Mouse (Mus musculus) embryonic facial prominence, embryonic 14.5 days (tissue): Measurements from ENCODE around the gene 1700001C19Rik. TPM values are rescaled to one million over a fixed set of nuclear protein-coding genes. Genes with fewer than 3 reads are reported as not detected.
"Not testable (repeated sequence)": the region's sequence is repeated elsewhere in the genome, so short reads cannot be mapped to it uniquely, and the experiment has no call there.

Experiments
- ATAC-seq: fragments of 200-750 bp; cut with Nextera tagmentation; 2 replicates; pipeline ENCODE4 v1.8.0; 2017; ENCODE audit warnings: low read depth, moderate number of reproducible peaks, moderate TSS enrichment
- DNase-seq: peaks from one replicate; pipeline ENCODE4 v3.0.0-alpha.2; 2015; ENCODE audit warnings: low spot score
- H3K27ac ChIP-seq: fragments of 300-500 bp; sonication (generic); replicated peaks from 2 replicates; pipeline ENCODE4 v1.5.1; 2014; ENCODE audit warnings: low read depth, mild to moderate bottlenecking, low read length, moderate library complexity
- H3K27me3 ChIP-seq: fragments of 300-500 bp; sonication (generic); replicated peaks from 2 replicates; pipeline ENCODE4 v1.6.1; 2014; ENCODE audit warnings: low read length; ENCODE audit not compliant: control insufficient read depth, insufficient read depth
- H3K36me3 ChIP-seq: fragments of 300-500 bp; sonication (generic); 2 replicates; pipeline ENCODE4 v1.6.1; 2014; ENCODE audit warnings: low read length, mixed read lengths; ENCODE audit not compliant: control insufficient read depth, insufficient read depth
- H3K4me1 ChIP-seq: fragments of 300-500 bp; sonication (generic); 2 replicates; pipeline ENCODE4 v1.6.1; 2014; ENCODE audit warnings: antibody characterized with exemption, low read length; ENCODE audit not compliant: control insufficient read depth, insufficient read depth
- H3K4me2 ChIP-seq: fragments of 300-500 bp; sonication (generic); 2 replicates; pipeline ENCODE4 v1.6.1; 2014; ENCODE audit warnings: low read depth, mild to moderate bottlenecking, low read length, moderate library complexity, mixed read lengths
- H3K4me3 ChIP-seq: fragments of 300-500 bp; sonication (generic); 2 replicates; pipeline ENCODE4 v1.5.1; 2014; ENCODE audit warnings: low read depth, mild to moderate bottlenecking, low read length
- H3K9ac ChIP-seq: fragments of 300-500 bp; sonication (generic); 2 replicates; pipeline ENCODE4 v1.6.1; 2014; ENCODE audit warnings: low read depth, mild to moderate bottlenecking, low read length, moderate library complexity, mixed read lengths
- H3K9me3 ChIP-seq: fragments of 300-500 bp; sonication (generic); 2 replicates; pipeline ENCODE4 v1.6.1; 2016; ENCODE audit warnings: low read length; ENCODE audit not compliant: control insufficient read depth
- WGBS: fragments of 180-500 bp; shearing (Covaris S2); extraction: QIAGEN DNeasy Blood & Tissue Kit; methylation state at CpG from one replicate; pipeline ENCODE4 v1.1.7; 2014; 5-methylcytosine and 5-hydroxymethylcytosine counted together
- polyA plus RNA-seq: library from polyadenylated mRNA; unstranded; fragments of >200 nt; fragmentation: Nextera tagmentation; extraction: Ambion mirVana; gene quantifications from 2 replicates; pipeline ENCODE4 v1.2.1, GENCODE M21; 2014

The 1700001C19Rik gene
- polyA plus RNA-seq, 1 experiment from 2014 or later = 0.49 TPM

DNA sequence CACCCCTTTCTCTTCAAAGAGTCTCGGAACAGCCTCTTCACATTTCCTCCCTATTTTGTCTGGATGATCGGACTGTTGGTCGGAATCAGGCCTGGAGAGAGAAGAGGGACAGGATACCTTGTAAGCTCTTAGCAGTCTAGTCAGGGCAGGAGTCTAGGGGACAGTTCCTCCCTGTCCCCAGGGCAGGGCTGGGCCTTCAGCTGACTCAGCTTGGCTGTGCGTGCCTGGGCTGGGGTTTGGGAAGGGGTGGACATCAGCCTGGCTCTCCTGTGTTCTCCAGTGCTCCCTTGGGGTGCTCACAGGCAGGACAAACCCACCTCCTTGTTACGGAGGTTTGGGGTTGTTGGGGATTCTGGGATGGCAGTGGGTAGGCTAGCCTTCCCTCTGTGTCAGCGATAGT is 1.4 kb upstream of the 1700001C19Rik start:
- ATAC-seq = no peak
- peak overlapping the region; percentile 78; the same call in 1 of the 2 replicates for H3K4me2 ChIP-seq

DNA sequence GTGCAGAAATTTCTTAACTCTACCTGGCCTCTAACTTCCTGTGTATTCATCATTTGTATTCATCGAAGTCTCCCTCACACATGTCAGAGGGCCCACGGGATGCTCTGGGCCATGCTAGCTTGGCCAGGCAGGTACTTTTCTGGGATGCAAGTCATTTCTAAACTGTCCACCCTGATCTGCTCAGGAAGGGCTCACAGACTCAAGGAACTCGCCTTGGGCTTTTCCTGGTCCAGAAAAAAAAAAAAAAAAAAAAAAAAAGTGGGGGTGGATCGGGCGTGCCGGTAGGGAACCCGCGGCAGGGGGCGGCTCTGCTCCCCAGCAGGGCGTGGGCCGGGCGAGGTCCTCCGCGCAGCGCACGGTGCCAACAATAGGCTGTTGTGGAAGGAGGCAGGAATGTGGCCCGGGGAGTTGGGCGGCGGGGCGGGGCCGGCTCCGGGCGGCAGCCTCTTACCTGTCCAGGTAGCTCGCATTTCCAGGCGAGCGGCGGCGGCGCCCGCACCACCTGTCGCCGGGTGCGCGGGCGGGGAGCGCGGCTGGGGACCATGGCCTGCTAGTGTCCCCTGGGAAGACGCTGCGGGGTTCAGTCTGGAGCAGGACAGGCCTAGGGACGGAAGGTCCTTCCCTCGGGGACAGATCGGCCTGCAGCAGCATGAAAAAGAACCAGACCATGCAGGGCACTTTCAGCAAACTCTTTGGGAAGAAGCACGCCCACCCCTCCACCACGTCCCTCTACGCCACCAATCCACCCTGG is 845 bp downstream of the 1700001C19Rik start, which contains the start of gene AI661453:
TSS of gene AI661453 (plus strand) at position 460 of the 751 bp plus-strand sequence.
- ATAC-seq = peak; percentile 91
- Histone ChIP-seq H3K4me1 (peaks cover 17% of the 10 kb centered on the region), H3K4me3 (peak within 1 kb of the TSS; percentile 49), H3K27ac (peak within 1 kb of the TSS; percentile 52), H3K9ac (peak within 1 kb of the TSS; percentile 56), H3K4me2 (peak within 1 kb of the TSS; percentile 78), H3K9me3 (no peaks in the 10 kb centered on the region), H3K36me3 (no peaks in the 10 kb centered on the region), H3K27me3 (peaks cover 40% of the 10 kb centered on the region)
- WGBS = 1% methylated on average over 27 of the region's 45 CpGs
- peak; percentile 83 for DNase-seq

More for the DNA sequence above, 1.4 kb upstream of the 1700001C19Rik start:
- no peaks in the 10 kb centered on the region for H3K36me3 ChIP-seq
- WGBS = 50% methylated on average over 5 of the region's 6 CpGs
- no peak overlapping the region for H3K27ac ChIP-seq
- no peaks in the 10 kb centered on the region for H3K9me3 ChIP-seq
- no peak overlapping the region for H3K9ac ChIP-seq
- peaks cover 17% of the 10 kb centered on the region for H3K4me1 ChIP-seq
- DNase-seq = no peak
- H3K4me3 ChIP-seq = no peak overlapping the region
- peaks cover 40% of the 10 kb centered on the region for H3K27me3 ChIP-seq

DNA sequence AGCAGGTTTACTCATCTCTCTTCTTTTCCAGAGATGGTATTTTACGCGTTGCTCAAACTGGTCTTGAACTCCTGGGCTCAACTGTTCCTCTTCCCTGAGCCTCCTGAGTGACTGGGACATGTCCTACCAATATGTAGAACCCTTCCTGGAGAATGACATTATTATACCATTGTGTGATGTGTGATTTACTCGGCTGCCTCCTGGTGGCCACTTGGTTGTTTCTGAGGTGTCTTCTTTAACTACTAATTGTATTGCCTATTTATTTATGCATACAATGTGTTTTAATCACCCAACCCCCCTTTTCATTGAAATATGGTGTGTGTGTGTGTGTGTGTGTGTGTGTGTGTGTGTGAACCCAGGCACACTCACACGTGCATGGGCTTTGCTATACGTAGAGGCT is 6.4 kb downstream of the 1700001C19Rik start:
- no peak overlapping the region for H3K9ac ChIP-seq
- no peak overlapping the region for H3K4me2 ChIP-seq
- no peak overlapping the region for H3K27ac ChIP-seq
- ATAC-seq = no peak
- no peak for DNase-seq
- H3K36me3 ChIP-seq = no peaks in the 10 kb centered on the region
- H3K9me3 ChIP-seq = no peaks in the 10 kb centered on the region
- no peak overlapping the region for H3K4me3 ChIP-seq
- no peaks in the 10 kb centered on the region for H3K4me1 ChIP-seq
- H3K27me3 ChIP-seq = 0 out of 2 replicates have a peak, but pooled peaks cover 3% of the 10 kb centered on the region
- 69% methylated on average over 5 of the region's 5 CpGs for WGBS

DNA sequence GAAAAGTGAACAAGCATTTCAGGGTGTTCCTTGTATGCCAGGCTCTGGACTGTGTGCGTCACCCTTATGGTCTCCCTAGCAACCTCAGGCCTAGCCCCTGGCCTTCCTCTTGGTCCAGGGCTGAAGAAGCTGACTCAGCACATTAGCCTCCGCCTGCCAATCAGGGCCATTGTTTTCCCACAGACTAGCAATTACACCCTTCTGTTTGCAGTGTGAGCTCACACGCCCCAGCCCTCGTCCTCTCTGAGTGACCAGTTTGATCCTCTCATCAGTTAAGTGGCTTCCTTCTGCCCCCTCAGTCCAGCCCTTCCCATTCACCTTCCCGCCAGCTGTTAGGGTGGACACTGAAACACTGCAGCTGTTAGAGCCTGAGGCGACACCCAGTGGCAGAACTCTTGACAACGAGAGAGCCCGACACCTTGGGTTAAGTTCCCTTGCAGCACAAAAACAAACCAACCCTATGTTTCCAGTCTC is 8.3 kb downstream of the 1700001C19Rik start:
- Histone ChIP-seq H3K36me3 (no peaks in the 10 kb centered on the region), H3K27ac (no peak overlapping the region), H3K4me2 (peak overlapping the region; percentile 25; the same call in 1 of the 2 replicates), H3K9me3 (no peaks in the 10 kb centered on the region), H3K4me3 (no peak overlapping the region), H3K4me1 (no peaks in the 10 kb centered on the region), H3K9ac (no peak overlapping the region), H3K27me3 (no peaks in the 10 kb centered on the region)
- ATAC-seq = peak; percentile 56
- peak; percentile 70 for DNase-seq
- WGBS = 12% methylated on average over 8 of the region's 8 CpGs

DNA sequence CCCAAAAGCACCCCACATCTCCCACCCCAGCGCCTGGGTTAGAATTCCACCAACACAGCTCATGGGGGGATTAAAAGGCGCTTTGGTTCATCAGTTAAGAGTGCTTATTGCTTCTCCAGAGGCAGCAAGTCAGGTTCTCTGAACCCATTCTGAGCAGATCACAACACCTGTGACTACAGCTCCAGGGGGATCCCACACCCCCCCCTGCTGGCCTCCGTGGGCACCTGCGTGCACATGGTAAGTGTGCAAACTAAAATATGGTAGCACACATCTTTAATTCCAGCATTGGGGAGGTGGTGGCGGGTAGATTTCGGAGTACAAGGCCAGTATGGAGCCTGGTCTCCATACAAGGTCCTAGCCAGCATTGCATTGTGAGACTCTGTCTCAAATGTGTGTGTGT is 9.9 kb downstream of the 1700001C19Rik start:
- H3K9me3 ChIP-seq = no peaks in the 10 kb centered on the region
- no peaks in the 10 kb centered on the region for H3K27me3 ChIP-seq
- no peak overlapping the region for H3K9ac ChIP-seq
- H3K4me1 ChIP-seq = no peaks in the 10 kb centered on the region
- ATAC-seq (no peak), DNase-seq (no peak)
- H3K36me3 ChIP-seq = no peaks in the 10 kb centered on the region
- no peak overlapping the region for H3K27ac ChIP-seq
- H3K4me2 ChIP-seq = no peak overlapping the region
- no peak overlapping the region for H3K4me3 ChIP-seq
- WGBS = 73% methylated on average over 6 of the region's 6 CpGs

DNA sequence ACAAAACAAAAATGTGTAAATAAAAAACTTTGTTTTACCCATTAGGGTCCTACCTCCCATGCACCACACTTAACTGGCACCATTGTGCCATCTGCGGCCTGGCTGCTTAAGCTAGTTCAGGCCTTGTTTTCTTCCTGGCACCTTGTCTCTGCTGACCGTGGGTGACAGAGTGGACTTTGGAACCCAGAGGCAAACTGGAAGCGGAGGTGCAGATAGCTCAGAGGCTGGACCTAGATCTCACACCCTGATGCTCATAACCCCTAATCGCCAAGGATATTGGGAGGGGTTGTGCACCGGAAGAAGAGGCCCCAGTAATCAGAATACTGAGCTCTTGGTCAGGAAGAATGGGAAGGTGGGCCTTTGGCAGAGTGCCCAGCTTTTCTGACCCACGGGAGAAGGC is 13.0 kb downstream of the 1700001C19Rik start:
- Histone ChIP-seq H3K9me3 (no peaks in the 10 kb centered on the region), H3K27me3 (no peaks in the 10 kb centered on the region), H3K4me3 (no peak overlapping the region), H3K27ac (no peak overlapping the region), H3K36me3 (no peaks in the 10 kb centered on the region), H3K4me1 (no peaks in the 10 kb centered on the region), H3K4me2 (no peak overlapping the region), H3K9ac (no peak overlapping the region)
- ATAC-seq (no peak), DNase-seq (no peak)
- WGBS = 79% methylated on average over 6 of the region's 6 CpGs

DNA sequence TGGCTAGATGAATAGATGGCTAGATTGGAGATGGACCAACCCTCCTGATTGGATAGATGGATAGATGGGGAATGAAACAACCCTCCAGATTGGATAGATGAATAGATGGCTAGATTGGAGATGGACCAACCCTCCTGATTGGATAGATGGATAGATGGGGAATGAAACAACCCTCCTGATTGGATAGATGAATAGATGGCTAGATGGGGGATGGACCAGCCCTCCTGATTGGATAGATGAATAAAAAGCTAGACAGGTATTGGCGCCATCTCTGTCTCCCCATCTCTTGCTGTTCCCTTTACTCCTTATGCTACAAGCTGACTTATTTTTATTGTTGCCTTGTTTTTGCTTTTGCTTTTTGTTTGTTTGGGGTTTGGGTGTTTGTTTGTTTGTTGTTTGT is 14.6 kb downstream of the 1700001C19Rik start:
- ATAC-seq, H3K4me1 ChIP-seq, H3K27me3 ChIP-seq, H3K4me2 ChIP-seq, H3K4me3 ChIP-seq, DNase-seq, H3K9me3 ChIP-seq, H3K9ac ChIP-seq, H3K36me3 ChIP-seq, H3K27ac ChIP-seq: not testable (repeated sequence)
- WGBS = 89% methylated on average over 1 of the region's 1 CpGs

DNA sequence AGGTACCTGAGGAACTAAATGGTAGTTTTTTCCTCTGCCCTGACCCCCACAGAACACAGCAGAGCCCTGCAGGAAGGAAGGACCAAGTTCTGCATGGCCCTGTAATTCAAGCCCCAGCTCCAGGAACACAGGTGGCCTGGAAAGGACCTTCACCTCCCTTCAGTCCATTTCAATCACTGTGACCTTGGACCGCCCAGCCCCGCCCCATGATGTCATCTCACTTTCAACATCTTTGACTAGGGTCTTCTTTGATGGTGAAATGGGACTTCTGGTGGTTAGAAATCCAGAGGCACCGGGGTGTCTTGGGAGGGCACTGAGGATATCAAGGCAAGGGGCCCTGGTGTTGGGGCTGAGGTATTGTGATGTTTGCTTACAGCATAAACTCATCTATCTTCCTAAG is 15.6 kb downstream of the 1700001C19Rik start:
- DNase-seq = no peak
- Histone ChIP-seq H3K9ac (no peak overlapping the region), H3K4me2 (no peak overlapping the region), H3K9me3 (no peaks in the 10 kb centered on the region), H3K27me3 (no peaks in the 10 kb centered on the region), H3K27ac (no peak overlapping the region), H3K36me3 (no peaks in the 10 kb centered on the region), H3K4me3 (no peak overlapping the region), H3K4me1 (no peaks in the 10 kb centered on the region)
- ATAC-seq = no peak
- 79% methylated on average over 3 of the region's 3 CpGs for WGBS

DNA sequence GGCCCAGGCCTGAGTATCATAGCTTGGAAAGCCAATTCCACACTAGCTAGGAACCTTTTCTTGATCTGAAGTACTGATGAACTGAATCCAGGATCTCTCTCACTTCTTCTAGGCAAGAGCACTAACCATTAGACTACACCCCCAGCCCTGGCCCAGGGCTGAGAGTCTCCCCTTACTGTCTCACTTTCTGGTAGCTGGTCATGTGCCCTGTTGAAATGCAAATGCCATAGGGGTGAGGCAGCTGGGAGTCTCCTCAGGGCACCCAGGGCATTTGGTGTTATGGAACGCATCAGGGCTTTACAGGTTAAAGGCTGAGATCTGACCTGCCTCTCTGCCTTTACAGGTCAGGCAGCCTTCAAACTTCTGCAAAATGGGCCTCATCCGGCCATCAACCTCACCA is 17.0 kb downstream of the 1700001C19Rik start:
- no peaks in the 10 kb centered on the region for H3K27me3 ChIP-seq
- no peaks in the 10 kb centered on the region for H3K9me3 ChIP-seq
- no peak for DNase-seq
- no peak overlapping the region for H3K9ac ChIP-seq
- no peak for ATAC-seq
- no peak overlapping the region for H3K4me2 ChIP-seq
- H3K4me1 ChIP-seq = no peaks in the 10 kb centered on the region
- WGBS = 69% methylated on average over 2 of the region's 2 CpGs
- no peaks in the 10 kb centered on the region for H3K36me3 ChIP-seq
- no peak overlapping the region for H3K4me3 ChIP-seq
- H3K27ac ChIP-seq = no peak overlapping the region
